Mouse (Mus musculus) fibroblast of lung, adult 2 months (primary cell): ENCODE measurements at regions not wholly inside any gene's neighbourhood (a gene's known extent, or its start where the extent isn't known, plus 50 kb on each side); places are given as distances from the start of the nearest gene placed in this dataset.

Experiments used
- DNase-seq: peaks from one replicate; pipeline ENCODE4 v3.0.0-alpha.2; 2011; ENCODE audit warnings: low read depth

DNA sequence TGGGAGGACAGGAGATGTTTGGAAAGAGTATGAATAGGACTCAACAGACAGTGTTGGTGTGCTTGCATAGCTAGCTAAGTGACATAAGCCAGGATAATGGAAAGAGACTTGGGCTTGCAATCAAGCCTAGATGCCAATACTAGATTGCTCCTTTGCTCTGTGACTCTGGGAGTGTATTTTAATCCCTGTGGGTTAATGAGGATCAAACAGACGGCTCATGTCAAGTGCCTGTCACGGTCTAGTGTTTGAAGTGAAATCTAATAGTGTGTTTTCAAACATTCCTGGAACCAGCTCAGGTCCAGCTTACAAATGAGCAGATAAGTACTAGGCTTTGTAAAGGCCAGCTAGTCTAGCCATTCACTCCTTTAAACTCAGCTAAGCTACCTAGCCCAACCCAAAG lies 64.1 kb upstream of the Ranbp3l start:
- DNase-seq = no peak

GRCm38 (mm10) chr15:8897487-8898158 lies 70.1 kb upstream of the Ranbp3l start:
- no peak for DNase-seq

- peak; percentile 31 for DNase-seq
These were observed 70.9 kb upstream of the Ranbp3l start for GRCm38 (mm10) chr15:8896856-8897255.

- DNase-seq = peak; percentile 66
These were observed 71.4 kb upstream of the Ranbp3l start for GRCm38 (mm10) chr15:8896391-8896790.

GRCm38 (mm10) chr15:8885585-8885984 lies 82.2 kb upstream of the Ranbp3l start:
- no peak for DNase-seq

DNA sequence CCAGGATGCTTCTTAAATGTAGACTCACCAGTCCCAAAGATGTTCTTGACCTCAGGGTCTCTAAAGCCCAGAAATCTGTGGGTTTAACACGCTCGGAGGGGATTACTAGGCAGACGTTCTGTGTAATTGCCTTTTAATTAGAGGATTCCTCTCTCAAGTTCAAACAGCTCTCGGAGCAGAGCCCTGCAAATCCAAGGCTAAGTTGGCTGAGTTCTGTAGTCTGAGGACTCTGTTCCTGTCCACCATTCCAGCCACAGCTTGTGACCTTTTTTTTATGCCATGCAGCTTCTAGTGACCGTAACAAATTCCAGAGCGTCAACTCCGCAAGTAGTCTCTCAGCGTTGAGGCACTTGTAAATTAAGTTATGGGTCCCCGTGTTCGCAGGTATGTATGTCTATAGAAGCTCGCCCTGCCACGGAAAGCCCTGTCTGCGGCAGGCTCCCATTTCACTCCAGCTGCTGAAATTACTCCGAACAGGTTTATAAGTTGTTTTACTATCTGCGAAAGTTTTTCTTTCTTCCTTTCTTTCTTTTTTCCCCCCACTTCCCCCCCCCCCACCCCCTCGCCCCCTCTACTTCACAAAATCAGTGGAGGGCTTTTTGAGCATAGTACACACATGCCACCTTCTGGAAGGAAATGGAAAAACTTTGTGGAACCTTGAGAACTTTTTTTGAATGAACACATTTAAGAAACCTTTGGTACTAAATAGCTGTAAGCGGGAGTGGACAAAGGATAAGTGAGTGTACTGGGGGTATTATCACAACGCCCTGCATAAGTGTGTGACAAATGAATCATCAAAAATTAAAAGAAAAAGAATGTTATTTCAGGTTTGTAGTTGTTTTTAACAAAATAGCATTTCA lies 82.9 kb upstream of the Ranbp3l start:
- peak; percentile 19 for DNase-seq

- DNase-seq = no peak
These were observed 84.7 kb upstream of the Ranbp3l start for GRCm38 (mm10) chr15:8882880-8883539.

DNA sequence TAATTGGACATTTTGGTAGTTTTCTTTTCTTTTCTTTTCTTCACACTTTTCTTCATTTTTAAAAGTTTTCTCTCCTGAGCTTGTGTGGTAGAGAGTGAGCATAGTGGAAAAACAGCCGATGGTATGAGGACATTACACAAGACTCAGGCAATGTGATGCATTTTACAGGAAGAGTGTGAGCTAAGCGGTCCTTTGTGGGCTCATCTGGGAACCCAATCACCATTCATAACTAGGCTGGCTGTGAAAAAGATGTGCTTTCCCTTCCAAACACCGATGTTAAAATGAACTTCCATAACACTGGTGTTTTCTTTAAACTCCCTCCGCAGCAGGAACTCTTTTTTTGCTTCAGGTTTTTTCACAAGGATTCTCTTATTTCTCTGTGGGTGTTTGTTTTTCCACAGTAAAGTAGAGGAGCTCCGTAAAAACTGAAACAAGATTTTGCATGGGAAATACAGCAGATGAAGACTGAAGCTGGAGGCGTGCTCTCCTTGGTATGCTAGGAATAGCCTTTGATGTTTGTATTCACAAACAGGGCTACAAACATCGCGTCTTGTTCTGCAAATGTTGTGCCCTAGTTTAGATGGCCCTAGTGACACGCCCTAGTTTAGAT lies 92.8 kb upstream of the Ranbp3l start:
- DNase-seq = peak; percentile 41

DNA sequence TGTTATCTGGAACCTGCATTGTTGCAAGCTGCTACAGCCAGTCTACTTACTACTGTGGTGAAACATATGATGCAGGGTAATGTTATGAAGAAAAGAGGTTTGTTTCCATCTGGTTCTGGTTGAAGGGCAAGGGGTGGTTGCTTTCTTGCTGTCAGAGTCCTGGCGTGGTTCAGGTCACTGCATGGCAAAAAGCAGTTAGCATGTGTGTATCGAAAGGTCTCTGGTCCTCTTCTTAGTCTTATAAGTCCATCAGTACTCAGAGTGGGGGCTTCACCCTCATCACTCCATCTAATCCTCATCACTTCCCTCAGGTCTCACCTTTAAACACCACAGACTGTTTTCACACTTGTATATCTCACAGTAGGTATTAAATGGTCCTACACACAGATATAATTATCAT lies 99.7 kb upstream of the Ranbp3l start:
- DNase-seq = no peak

GRCm38 (mm10) chr15:8867160-8867891 lies 100.4 kb upstream of the Ranbp3l start:
- DNase-seq = no peak

GRCm38 (mm10) chr15:8865089-8865933 lies 102.4 kb upstream of the Ranbp3l start:
- DNase-seq = no peak

DNA sequence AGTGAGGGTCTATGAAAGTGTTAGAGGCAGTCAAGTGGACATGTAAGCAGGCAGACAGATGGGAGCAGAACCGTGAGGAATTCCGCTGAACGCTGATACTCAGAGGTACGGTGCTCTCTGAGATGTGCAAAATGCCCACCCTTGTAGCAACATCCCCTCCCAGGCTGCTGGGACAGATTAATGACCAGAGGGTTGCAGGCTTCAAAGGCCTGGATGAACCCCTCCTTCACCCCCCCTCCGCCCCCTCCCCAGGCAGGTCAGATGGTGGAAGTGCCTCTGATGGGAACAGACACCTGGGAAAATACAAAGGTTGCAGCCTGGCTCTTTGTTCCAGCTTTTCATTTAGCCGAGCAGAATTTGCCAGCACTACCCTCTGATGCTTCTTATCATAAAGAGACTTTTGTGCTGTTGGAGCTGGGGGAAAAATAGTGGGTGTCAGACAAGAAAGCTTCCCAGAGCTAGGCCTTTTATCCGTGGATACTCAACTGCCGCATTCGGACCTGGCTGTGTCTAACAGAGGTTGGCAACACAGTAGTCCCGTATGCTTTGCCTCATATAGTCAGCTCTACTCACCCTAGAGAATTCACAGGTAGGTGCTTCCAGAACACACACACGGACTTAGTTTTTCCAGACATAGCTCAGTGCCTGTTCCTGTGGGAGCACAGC lies 111.2 kb upstream of the Ranbp3l start:
- DNase-seq = no peak

- DNase-seq = no peak
These were observed 112.2 kb upstream of the Ranbp3l start for GRCm38 (mm10) chr15:8855511-8855910.

- DNase-seq = peak; percentile 63
These were observed 113.4 kb upstream of the Ranbp3l start for GRCm38 (mm10) chr15:8854336-8854735.

- peak; percentile 51 for DNase-seq
These were observed 116.8 kb upstream of the Ranbp3l start for GRCm38 (mm10) chr15:8850996-8851395.

GRCm38 (mm10) chr15:8849413-8849812 lies 118.3 kb upstream of the Ranbp3l start:
- DNase-seq = no peak

DNA sequence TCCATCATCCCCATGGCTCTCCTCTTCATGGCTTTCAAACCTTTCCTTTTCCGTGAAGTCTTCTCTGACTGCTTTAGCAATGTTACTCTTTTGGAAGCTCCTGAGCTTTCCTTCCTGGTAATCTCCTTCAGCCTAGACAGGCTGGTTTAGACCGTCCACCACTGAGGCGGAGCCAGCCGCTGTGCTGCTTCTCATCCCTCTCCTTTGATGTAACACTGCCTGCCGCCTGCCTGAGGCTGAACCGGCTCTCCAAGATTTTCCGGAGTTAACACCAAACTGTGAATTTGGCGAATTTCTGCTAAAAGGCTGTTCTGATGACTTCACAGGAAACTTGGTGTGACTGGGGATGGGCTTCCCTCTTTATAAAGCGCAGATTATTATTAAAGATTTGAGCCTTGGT lies 125.6 kb upstream of the Ranbp3l start:
- DNase-seq = no peak

GRCm38 (mm10) chr15:8839462-8839861 lies 128.3 kb upstream of the Ranbp3l start:
- DNase-seq = no peak

DNA sequence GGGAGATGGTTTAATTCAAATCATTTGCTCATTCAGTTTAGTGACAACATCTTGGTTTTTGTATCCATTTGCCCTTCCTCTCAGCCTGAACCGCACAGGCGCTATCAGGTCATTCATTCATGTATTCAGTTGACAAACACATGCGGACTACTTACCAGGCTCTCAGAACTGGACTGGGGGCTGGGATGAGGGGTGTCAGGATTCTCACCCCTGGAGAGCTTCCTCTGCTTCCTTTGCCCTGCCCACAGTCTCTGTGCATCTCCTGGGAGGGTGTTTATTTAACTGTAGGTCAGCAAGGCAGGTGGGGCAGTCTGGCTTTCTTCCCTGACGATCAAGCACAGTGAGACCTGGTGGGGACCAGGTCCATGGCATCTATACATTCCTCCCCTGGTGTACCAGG lies 123.6 kb upstream of the Slc1a3 start:
- no peak for DNase-seq

DNA sequence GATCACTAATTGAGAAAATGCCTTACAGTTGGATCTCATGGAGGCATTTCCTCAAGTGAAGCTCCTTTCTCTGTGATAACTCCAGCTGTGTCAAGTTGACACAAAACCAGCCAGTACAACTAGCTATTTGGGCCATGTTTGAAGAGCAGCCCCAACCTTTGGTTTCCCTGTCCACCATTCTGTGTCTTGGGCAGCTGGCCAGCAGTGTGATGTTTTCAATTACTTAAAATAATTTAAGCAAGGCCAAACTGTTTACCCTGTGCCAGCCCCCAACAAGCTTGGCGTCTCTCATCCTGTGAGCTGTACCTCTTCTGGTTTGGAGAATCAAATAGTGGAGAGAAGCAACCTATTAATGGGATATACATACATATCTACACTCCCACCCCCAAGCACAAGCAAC lies 122.4 kb upstream of the Slc1a3 start:
- DNase-seq = no peak
